Mouse (Mus musculus) small intestine, adult 2 months (tissue): Measurements from ENCODE around the gene Kxd1.

ENCODE experiments used
- CTCF ChIP-seq: fragments of 200-500 bp; IDR thresholded peaks from 2 replicates; pipeline ENCODE4 v1.5.1; 2012; ENCODE audit warnings: low read depth, mild to moderate bottlenecking, control low read depth, inconsistent platforms, low read length, moderate library complexity, mixed read lengths; ENCODE audit not compliant: insufficient replicate concordance, insufficient read length; ENCODE audit errors: extremely low read depth
- POLR2A ChIP-seq: fragments of 200-500 bp; IDR thresholded peaks from 2 replicates; pipeline ENCODE4 v1.6.1; 2012; ENCODE audit warnings: low read depth, mild to moderate bottlenecking, control low read depth, inconsistent platforms, low read length, moderate library complexity

- TF ChIP-seq POLR2A = no peak
- no peak for TF ChIP-seq CTCF
Measured at GRCm38 (mm10) chr8:70462516-70462813, 65.3 kb downstream of the Kxd1 start.
